In genomic region chr11:115920110-115920818, GRCm38 (mm10) we compare ENCODE assay signal across 8 mouse cellular contexts. TPM values are rescaled to one million over a fixed set of nuclear protein-coding genes. Genes with fewer than 3 reads are reported as not detected.
A peak's percentile ranks its signal among the peaks of the same experiment; 100 is the strongest.
DNase-seq lines count a peak whose midpoint lies in the region; TF ChIP-seq lines count a peak whose summit lies in the region.
"Had no signal": no experiment of that assay in that cellular context is flagged by ENCODE, and none has a peak within 500 bp of the region (broad histone marks: within the 10 kb centered on the region; RNA-seq: fewer than 3 reads in every experiment).

No protein-coding gene starts in this region.

- TF ChIP-seq RAD21 in MEL (IDR thresholded peaks at IDR 0.05; ENCODE audit: low read depth, low read length), result no peak; the same call in 1 of the 2 replicates

- peaks cover 0 to 11% of the 10 kb centered on the region in 2 experiments; a peak in 1 of 4 replicates for H3K4me1 ChIP-seq in MEL (ENCODE audit: control insufficient read depth in 1 of 2, insufficient read depth in 2 of 2, low read length in 2 of 2)
- H3K4me1 ChIP-seq: neural tube, embryonic 13.5 days had no signal

- H3K9me3 ChIP-seq in MEL (replicated peaks; ENCODE audit: insufficient read depth, low read length), result no peaks in the 10 kb centered on the region
- H3K9me3 ChIP-seq: neural tube, embryonic 13.5 days had no signal

- H3K36me3 ChIP-seq in MEL (ENCODE audit: control insufficient read depth in 1 of 2, insufficient read depth in 2 of 2, low read length in 2 of 2), result peaks cover 0 to 3% of the 10 kb centered on the region in 2 experiments; a peak in 2 of 4 replicates

- no peaks in the 10 kb centered on the region for H3K79me2 ChIP-seq in MEL (ENCODE audit: control insufficient read depth, insufficient read depth, low read length, poor library complexity)

- no peak for TF ChIP-seq POLR2A in MEL (IDR thresholded peaks at IDR 0.05; ENCODE audit: control insufficient read depth in 1 of 2, insufficient read depth in 1 of 2, low read depth in 1 of 2, low read length in 2 of 2, poor library complexity in 1 of 2)

- no peak overlapping the region for H3K27ac ChIP-seq in MEL (ENCODE audit: control insufficient read depth, low read depth, low read length)
- H3K27ac ChIP-seq: neural tube, embryonic 13.5 days had no signal

- TF ChIP-seq EP300 in MEL (IDR thresholded peaks at IDR 0.05; ENCODE audit: low read depth in 1 of 2, low read length in 2 of 2), result no peak

- H3K4me3 ChIP-seq in MEL (ENCODE audit: control insufficient read depth in 1 of 2, insufficient read depth in 1 of 2, low read depth in 2 of 2, low read length in 2 of 2), result no peak overlapping the region
- H3K4me3 ChIP-seq: neural tube, embryonic 13.5 days had no signal

- TF ChIP-seq CTCF in MEL (IDR thresholded peaks at IDR 0.05 in 2 of 3, conservative IDR thresholded peaks at IDR 0.05 in 1 of 3; ENCODE audit: control insufficient read depth in 1 of 3, insufficient read depth in 1 of 3, low read depth in 2 of 3, low read length in 3 of 3, poor library complexity in 1 of 3, severe bottlenecking in 1 of 3), result peak; percentile 74 to 87 (median 82)

- DNase-seq in layer of hippocampus, adult 11-12 months (ENCODE audit: low spot score), result peak; percentile 63
- no peak for DNase-seq in layer of hippocampus, adult 9-11 months
- DNase-seq in MEL (ENCODE audit: low read depth, low spot score), result peak; percentile 87
- peak; percentile 79 for DNase-seq in brain, adult 2 months (ENCODE audit: low read depth, low spot score)
- DNase-seq in kidney, adult 8-10 months, result peak; percentile 44 to 81
- DNase-seq in lung, postnatal 10 days, result peak; percentile 67
- DNase-seq in thymus, postnatal 4 days, result peak; percentile 82

- H3K9ac ChIP-seq in MEL (ENCODE audit: control insufficient read depth, low read depth, low read length, poor library complexity, severe bottlenecking), result no peak overlapping the region
- H3K9ac ChIP-seq: neural tube, embryonic 13.5 days had no signal

- no peaks in the 10 kb centered on the region for H3K27me3 ChIP-seq in MEL (ENCODE audit: control insufficient read depth in 1 of 2, insufficient read depth in 2 of 2, low read length in 2 of 2)
- H3K27me3 ChIP-seq: neural tube, embryonic 13.5 days had no signal

TF ChIP-seq in MEL, 35 proteins besides CTCF, POLR2A, EP300 and RAD21:
- no peak for TF ChIP-seq POLR2AphosphoS2 (IDR thresholded peaks at IDR 0.05; ENCODE audit: low read length)
- TF ChIP-seq TAL1 (IDR thresholded peaks at IDR 0.05; ENCODE audit: low read length), result no peak
- TF ChIP-seq KAT2A (conservative IDR thresholded peaks at IDR 0.05; ENCODE audit: low read depth, low read length), result no peak
- no peak for TF ChIP-seq ZKSCAN1 (IDR thresholded peaks at IDR 0.05; ENCODE audit: low read depth, low read length)
- no peak; the same call in 1 of the 2 replicates for TF ChIP-seq SMC3 (IDR thresholded peaks at IDR 0.05; ENCODE audit: low read depth, low read length)
- no peak for TF ChIP-seq ELF1 (IDR thresholded peaks at IDR 0.05; ENCODE audit: low read depth, low read length)
- TF ChIP-seq GATA1 (IDR thresholded peaks at IDR 0.05; ENCODE audit: low read depth, low read length), result no peak
- no peak for TF ChIP-seq MAFK (IDR thresholded peaks at IDR 0.05; ENCODE audit: borderline replicate concordance, low read depth, low read length)
TF ChIP-seq in MEL: peak in this region for 0.

RNA-seq across cellular contexts. Expression of gene Smim6, which starts 8.4 kb away (rescaled TPM):
- 1.2 and 1.3 TPM in 2 replicates for total RNA-seq in MEL (2012; rRNA removed)
- 1 to 10 TPM in 1 of 2 experiments, not detected in 1; 3.8 TPM for polyA plus RNA-seq in MEL (2012; ENCODE audit: insufficient read depth in 1 of 2, insufficient read length in 2 of 2, low read depth in 1 of 2, low replicate concordance in 2 of 2, missing spikeins in 1 of 2)

RNA-seq across cellular contexts. Expression of gene Sap30bp, which starts 12.8 kb away (rescaled TPM):
- 51.6 and 69.2 TPM in 2 replicates for total RNA-seq in MEL (2012; rRNA removed)
- polyA plus RNA-seq in MEL (2012; ENCODE audit: insufficient read depth in 1 of 2, insufficient read length in 2 of 2, low read depth in 1 of 2, low replicate concordance in 2 of 2, missing spikeins in 1 of 2), result 10 to 100 TPM in 1 of 2 experiments, not detected in 1; 49.1 TPM

RNA-seq across cellular contexts. Expression of gene Recql5, which starts 13.0 kb away (rescaled TPM):
- total RNA-seq in MEL (2012; rRNA removed), result 16.7 and 20.3 TPM in 2 replicates
- 10 to 100 TPM in 1 of 2 experiments, not detected in 1; 21.5 TPM for polyA plus RNA-seq in MEL (2012; ENCODE audit: insufficient read depth in 1 of 2, insufficient read length in 2 of 2, low read depth in 1 of 2, low replicate concordance in 2 of 2, missing spikeins in 1 of 2)

RNA-seq across cellular contexts. Expression of gene Smim5, which starts 20.5 kb away (rescaled TPM):
- 24.9 and 41.0 TPM in 2 replicates for total RNA-seq in MEL (2012; rRNA removed)
- polyA plus RNA-seq in MEL (2012; ENCODE audit: insufficient read depth in 1 of 2, insufficient read length in 2 of 2, low read depth in 1 of 2, low replicate concordance in 2 of 2, missing spikeins in 1 of 2), result 10 to 100 TPM in 1 of 2 experiments, not detected in 1; 24.8 TPM

RNA-seq across cellular contexts. Expression of gene Itgb4, which starts 54.2 kb away (rescaled TPM):
- 0.39 and 0.69 TPM in 2 replicates for total RNA-seq in MEL (2012; rRNA removed)
- polyA plus RNA-seq in MEL (2012; ENCODE audit: insufficient read depth in 1 of 2, insufficient read length in 2 of 2, low read depth in 1 of 2, low replicate concordance in 2 of 2, missing spikeins in 1 of 2), result under 1 TPM in 1 of 2 experiments, not detected in 1; 0.85 TPM
